In genomic region chr5:28302671-28303070, GRCm38 (mm10) we compare ENCODE assay signal across 24 mouse cellular contexts. TPM values are rescaled to one million over a fixed set of nuclear protein-coding genes. Genes with fewer than 3 reads are reported as not detected.
DNase-seq lines count a peak whose midpoint lies in the region; ATAC-seq and TF ChIP-seq lines count a peak whose summit lies in the region.
"Had no signal": no experiment of that assay in that cellular context is flagged by ENCODE, and none has a peak within 500 bp of the region (broad histone marks: within the 10 kb centered on the region; RNA-seq: fewer than 3 reads in every experiment).

No protein-coding gene starts in this region.

- H3K27me3 ChIP-seq in liver, adult 2 months (ENCODE audit: control insufficient read depth, insufficient read depth, low read length), result no peaks in the 10 kb centered on the region
- no peaks in the 10 kb centered on the region for H3K27me3 ChIP-seq in liver, postnatal 0 days (ENCODE audit: insufficient read depth, low read length)
- H3K27me3 ChIP-seq in stomach, postnatal 0 days (ENCODE audit: control insufficient read depth, insufficient read depth, low read length), result no peaks in the 10 kb centered on the region
- H3K27me3 ChIP-seq: embryonic facial prominence, embryonic 13.5 days; embryonic facial prominence, embryonic 15.5 days; forebrain, embryonic 13.5 days; forebrain, embryonic 15.5 days had no signal

- no peak for ATAC-seq in liver, postnatal 0 days
- no peak for ATAC-seq in stomach, postnatal 0 days (ENCODE audit: low FRiP score, low TSS enrichment)
- ATAC-seq: forebrain, embryonic 13.5 days; forebrain, embryonic 15.5 days had no signal

- no peak for TF ChIP-seq POLR2A in liver, adult 2 months (IDR thresholded peaks at IDR 0.05; ENCODE audit: extremely low read depth, insufficient read depth, low read length)

- no peaks in the 10 kb centered on the region for H3K36me3 ChIP-seq in liver, adult 2 months (ENCODE audit: control insufficient read depth, insufficient read depth, low read length)
- H3K36me3 ChIP-seq in liver, postnatal 0 days (replicated peaks; ENCODE audit: insufficient read depth, low read length), result no peaks in the 10 kb centered on the region
- no peaks in the 10 kb centered on the region for H3K36me3 ChIP-seq in stomach, postnatal 0 days (ENCODE audit: control insufficient read depth, insufficient read depth, low read length)
- H3K36me3 ChIP-seq: embryonic facial prominence, embryonic 13.5 days; embryonic facial prominence, embryonic 15.5 days; forebrain, embryonic 15.5 days had no signal

- H3K4me1 ChIP-seq in liver, adult 2 months (ENCODE audit: control insufficient read depth, insufficient read depth, low read length), result peaks cover 23% of the 10 kb centered on the region
- no peaks in the 10 kb centered on the region for H3K4me1 ChIP-seq in liver, postnatal 0 days (ENCODE audit: insufficient read depth)
- no peaks in the 10 kb centered on the region for H3K4me1 ChIP-seq in stomach, postnatal 0 days (replicated peaks; ENCODE audit: control insufficient read depth, insufficient read depth)
- H3K4me1 ChIP-seq: embryonic facial prominence, embryonic 13.5 days; embryonic facial prominence, embryonic 15.5 days; forebrain, embryonic 13.5 days; forebrain, embryonic 15.5 days had no signal

- DNase-seq in liver, adult 2 months (ENCODE audit: extremely low read depth, low read depth, low spot score), result peak; percentile 92
- no peak for DNase-seq in liver, postnatal 0 days
- peak; percentile 7 for DNase-seq in lung, postnatal 36 days
- no peak for DNase-seq in lung, postnatal 14 days
- DNase-seq in stomach, postnatal 0 days (ENCODE audit: low spot score), result peak; percentile 29
- DNase-seq in spleen, postnatal 36 days (ENCODE audit: low spot score in 2 of 2), result no peak
- DNase-seq: adrenal gland, adult 2 months; adrenal gland, postnatal 10 days; adrenal gland, postnatal 25 days; cerebellum, adult 11 months; cerebellum, adult 18-20 months; cerebellum, adult 8-10 months; cerebellum, adult 9-11 months; cerebellum, postnatal 14 days; cerebellum, postnatal 36 days; embryo, embryonic 11 days had no signal

- peak overlapping the region; percentile 79 for H3K27ac ChIP-seq in liver, adult 2 months (replicated peaks; ENCODE audit: insufficient read depth, low read depth, low read length)
- no peak overlapping the region for H3K27ac ChIP-seq in liver, postnatal 0 days (ENCODE audit: low read depth)
- H3K27ac ChIP-seq in stomach, postnatal 0 days (replicated peaks), result no peak overlapping the region
- H3K27ac ChIP-seq: embryonic facial prominence, embryonic 13.5 days; embryonic facial prominence, embryonic 15.5 days; forebrain, embryonic 13.5 days; forebrain, embryonic 15.5 days had no signal

- 20% methylated on average over 1 of the region's 1 CpGs for WGBS in liver, adult 2 months
- WGBS in liver, postnatal 0 days (ENCODE audit: insufficient replicate concordance), result 73% methylated on average over 1 of the region's 1 CpGs
- 52% methylated on average over 1 of the region's 1 CpGs for WGBS in stomach, postnatal 0 days

- H3K79me2 ChIP-seq in liver, adult 2 months (ENCODE audit: control insufficient read depth, insufficient read depth, low read length), result no peaks in the 10 kb centered on the region

- TF ChIP-seq EP300 in liver, postnatal 0 days (IDR thresholded peaks at IDR 0.05; ENCODE audit: low read depth), result no peak
- TF ChIP-seq EP300 in stomach, postnatal 0 days (optimal IDR thresholded peaks at IDR 0.05), result no peak

- H3K4me2 ChIP-seq in liver, postnatal 0 days (ENCODE audit: low read depth, low read length), result no peak overlapping the region
- H3K4me2 ChIP-seq in stomach, postnatal 0 days (replicated peaks; ENCODE audit: low read depth), result no peak overlapping the region
- H3K4me2 ChIP-seq: embryonic facial prominence, embryonic 13.5 days; embryonic facial prominence, embryonic 15.5 days; forebrain, embryonic 13.5 days; forebrain, embryonic 15.5 days had no signal

- H3K9ac ChIP-seq in liver, adult 2 months (ENCODE audit: low read depth, low read length), result no peak overlapping the region
- H3K9ac ChIP-seq in liver, postnatal 0 days (replicated peaks), result no peak overlapping the region
- H3K9ac ChIP-seq in stomach, postnatal 0 days (ENCODE audit: low read length), result no peak overlapping the region
- H3K9ac ChIP-seq: embryonic facial prominence, embryonic 13.5 days; embryonic facial prominence, embryonic 15.5 days; forebrain, embryonic 13.5 days; forebrain, embryonic 15.5 days had no signal

- H3K9me3 ChIP-seq in liver, postnatal 0 days (ENCODE audit: low read length), result no peaks in the 10 kb centered on the region
- H3K9me3 ChIP-seq in stomach, postnatal 0 days (ENCODE audit: control insufficient read depth, low read length), result no peaks in the 10 kb centered on the region
- H3K9me3 ChIP-seq: embryonic facial prominence, embryonic 13.5 days; embryonic facial prominence, embryonic 15.5 days; forebrain, embryonic 13.5 days; forebrain, embryonic 15.5 days had no signal

- TF ChIP-seq CTCF in liver, adult 2 months (IDR thresholded peaks at IDR 0.05; ENCODE audit: low read depth, low read length), result no peak
- TF ChIP-seq CTCF in liver, postnatal 0 days (IDR thresholded peaks at IDR 0.05; ENCODE audit: low read depth), result no peak
- no peak for TF ChIP-seq CTCF in stomach, postnatal 0 days (IDR thresholded peaks at IDR 0.05; ENCODE audit: low read depth)

- 0 out of 2 replicates have a peak overlapping the region, but pooled peaks have one; percentile 13 for H3K4me3 ChIP-seq in liver, adult 2 months (ENCODE audit: insufficient read depth, low read depth, low read length)
- no peak overlapping the region for H3K4me3 ChIP-seq in liver, postnatal 0 days (ENCODE audit: low read depth, low read length)
- no peak overlapping the region for H3K4me3 ChIP-seq in stomach, postnatal 0 days (ENCODE audit: low read depth, low read length)
- H3K4me3 ChIP-seq: embryonic facial prominence, embryonic 13.5 days; embryonic facial prominence, embryonic 15.5 days; erythroblast, embryonic 14.5 days; forebrain, embryonic 13.5 days; forebrain, embryonic 15.5 days had no signal

RNA-seq across cellular contexts. Expression of gene Rbm33, which starts 14.2 kb away (rescaled TPM):
- total RNA-seq in liver, adult 2 months (2014; rRNA removed), result 17.1 and 22.6 TPM in 2 replicates
- 13.3 and 16.1 TPM in 2 replicates for polyA plus RNA-seq in liver, adult 2 months (2012; rRNA removed)
- polyA plus RNA-seq in liver, postnatal 0 days (2015; fragmentation: Nextera tagmentation; extraction: Ambion mirVana), result 4.4 and 5.4 TPM in 2 replicates
- 4.6 and 4.7 TPM in 2 replicates for polyA plus RNA-seq in stomach, postnatal 0 days (2015; fragmentation: Nextera tagmentation; extraction: Ambion mirVana)

RNA-seq across cellular contexts. Expression of gene Cnpy1, which starts 57.1 kb away (rescaled TPM):
- under 0.01 and 0.13 TPM in 2 replicates for total RNA-seq in liver, adult 2 months (2014; rRNA removed)
- polyA plus RNA-seq in liver, adult 2 months (2012; rRNA removed), result not detected in 2 replicates
- not detected in 2 replicates for polyA plus RNA-seq in liver, postnatal 0 days (2015; fragmentation: Nextera tagmentation; extraction: Ambion mirVana)
- 0.08 and 0.21 TPM in 2 replicates for polyA plus RNA-seq in stomach, postnatal 0 days (2015; fragmentation: Nextera tagmentation; extraction: Ambion mirVana)
- total RNA-seq: adrenal gland, adult 2 months; adrenal gland, postnatal 25 days; common myeloid progenitor, adult 5-6 weeks; MEL had no signal
- polyA plus RNA-seq: adrenal gland, adult 2 months; C2C12; erythroblast, embryonic 14.5 days had no signal

Comparison
In these comparisons a context has a peak if more than half of its experiments do, and no peak if none do; other contexts are left out.
1. DNase-seq: peak in liver, adult 2 months (single experiment), lung, postnatal 36 days (single experiment) and stomach, postnatal 0 days (single experiment); none in liver, postnatal 0 days (single experiment), lung, postnatal 14 days (single experiment) and spleen, postnatal 36 days (0 of 2).